Mouse (Mus musculus) kidney, embryonic 15.5 days (tissue): ENCODE measurements around the gene 2010300C02Rik. TPM values are rescaled to one million over a fixed set of nuclear protein-coding genes. Genes with fewer than 3 reads are reported as not detected.
"Not testable (repeated sequence)": the region's sequence is repeated elsewhere in the genome, so short reads cannot be mapped to it uniquely, and the experiment has no call there.

Experiments
- ATAC-seq: fragments of 200-750 bp; cut with Nextera tagmentation; replicated peaks from 2 replicates; pipeline ENCODE4 v1.8.0; 2017; ENCODE audit warnings: moderate TSS enrichment; ENCODE audit not compliant: low FRiP score
- H3K27ac ChIP-seq: fragments of 300-500 bp; sonication (generic); 2 replicates; pipeline ENCODE4 v1.5.1; 2015; ENCODE audit warnings: mild to moderate bottlenecking, inconsistent platforms
- H3K27me3 ChIP-seq: fragments of 300-500 bp; sonication (generic); 2 replicates; pipeline ENCODE4 v1.6.1; 2015; ENCODE audit warnings: inconsistent platforms
- H3K36me3 ChIP-seq: fragments of 300-500 bp; sonication (generic); 2 replicates; pipeline ENCODE4 v1.6.1; 2015; ENCODE audit warnings: inconsistent platforms
- H3K4me1 ChIP-seq: fragments of 300-500 bp; sonication (generic); 2 replicates; pipeline ENCODE4 v1.6.1; 2015; ENCODE audit warnings: inconsistent platforms
- H3K4me2 ChIP-seq: fragments of 300-500 bp; sonication (generic); 2 replicates; pipeline ENCODE4 v1.6.1; 2015; ENCODE audit warnings: moderate library complexity, mild to moderate bottlenecking, inconsistent platforms
- H3K4me3 ChIP-seq: fragments of 300-500 bp; sonication (generic); replicated peaks from 2 replicates; pipeline ENCODE4 v1.5.1; 2015; ENCODE audit warnings: mild to moderate bottlenecking, inconsistent platforms
- H3K9ac ChIP-seq: fragments of 300-500 bp; sonication (generic); 2 replicates; pipeline ENCODE4 v1.6.1; 2015; ENCODE audit warnings: mild to moderate bottlenecking, inconsistent platforms
- H3K9me3 ChIP-seq: fragments of 300-500 bp; sonication (generic); replicated peaks from 2 replicates; pipeline ENCODE4 v1.6.1; 2016; ENCODE audit warnings: inconsistent platforms
- WGBS: fragments of 180-500 bp; shearing (Covaris S2); methylation state at CpG from one replicate; pipeline ENCODE4 v1.1.7; 2015; ENCODE audit warnings: mixed read lengths; 5-methylcytosine and 5-hydroxymethylcytosine counted together
- polyA plus RNA-seq: library from polyadenylated mRNA; unstranded; fragments of >200 nt; fragmentation: Nextera tagmentation; extraction: Ambion mirVana; gene quantifications from 2 replicates; pipeline ENCODE4 v1.2.1, GENCODE M21; 2015

Gene 2010300C02Rik
- polyA plus RNA-seq, 1 experiment from 2014 or later: 2.2 TPM

DNA sequence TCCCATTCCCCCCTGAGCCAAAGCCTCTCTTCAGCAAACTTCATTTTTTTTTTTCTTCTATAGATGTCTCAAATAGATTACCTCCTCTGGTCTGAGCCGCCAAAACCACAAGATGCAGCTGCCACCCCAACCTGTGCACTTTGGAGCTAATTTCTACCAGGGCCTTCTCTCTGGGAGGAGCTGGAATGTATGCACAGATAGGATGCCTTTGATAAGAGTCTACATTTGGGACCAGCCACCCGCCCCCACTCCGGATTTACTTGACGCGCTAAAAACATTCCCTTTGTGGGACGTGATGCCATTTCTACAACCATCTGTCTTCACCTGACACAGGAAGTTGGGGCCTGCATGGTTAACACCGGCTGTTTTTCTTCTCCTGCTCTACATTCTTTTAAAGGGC lies 105.0 kb downstream of the 2010300C02Rik start:
- H3K4me3 ChIP-seq: no peak overlapping the region

DNA sequence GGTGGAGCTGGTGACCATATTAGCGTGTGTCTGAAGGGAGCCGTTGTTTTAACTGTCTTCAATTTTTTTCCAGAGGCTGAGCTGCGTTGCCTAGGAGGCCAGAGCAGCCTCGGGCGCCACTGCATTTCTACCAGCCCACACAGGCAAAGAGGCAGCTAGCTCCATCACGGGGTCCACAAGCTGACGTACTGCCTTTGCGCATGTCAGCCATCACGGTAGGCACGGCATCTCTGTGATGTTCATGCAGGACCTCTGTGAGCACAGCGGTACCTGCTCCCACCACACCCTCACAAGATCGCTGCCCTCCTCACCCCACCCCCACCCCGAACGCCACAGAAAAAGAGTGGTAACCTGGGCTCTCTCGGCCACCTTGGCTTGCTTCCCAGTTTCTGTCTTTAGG lies 105.8 kb downstream of the 2010300C02Rik start:
- Histone ChIP-seq H3K4me2 (no peak overlapping the region), H3K4me3 (no peak overlapping the region), H3K9me3 (no peaks in the 10 kb centered on the region)

More for the DNA sequence above, 105.0 kb downstream of the 2010300C02Rik start:
- no peaks in the 10 kb centered on the region for H3K9me3 ChIP-seq
- ATAC-seq: no peak
- H3K27ac ChIP-seq: no peak overlapping the region
- 33% methylated on average over 7 of the region's 7 CpGs for WGBS
- H3K27me3 ChIP-seq: no peaks in the 10 kb centered on the region
- no peaks in the 10 kb centered on the region for H3K36me3 ChIP-seq
- peaks cover 43% of the 10 kb centered on the region for H3K4me1 ChIP-seq
- H3K4me2 ChIP-seq: no peak overlapping the region
- H3K9ac ChIP-seq: no peak overlapping the region

DNA sequence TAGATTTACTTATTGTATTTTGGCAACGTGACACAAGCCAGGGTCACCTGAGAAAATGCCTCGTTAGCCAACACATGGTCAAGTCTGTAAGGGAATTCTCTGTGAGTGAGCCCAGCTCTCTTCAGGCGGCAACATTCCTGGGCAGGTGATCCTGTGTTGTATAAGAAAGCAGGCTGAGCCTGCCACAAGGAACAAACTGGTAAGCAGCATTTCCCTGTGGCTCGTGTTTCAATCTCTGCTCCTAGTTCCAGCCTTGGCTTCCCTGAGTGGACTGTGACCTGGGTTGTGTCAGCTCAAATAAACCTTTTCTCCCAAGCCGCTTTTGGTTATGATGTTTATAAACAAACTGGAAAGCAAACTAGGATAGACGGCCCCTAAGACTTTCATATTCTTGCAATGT lies 108.9 kb downstream of the 2010300C02Rik start:
- peaks cover 33% of the 10 kb centered on the region for H3K4me1 ChIP-seq
- no peak overlapping the region for H3K27ac ChIP-seq
- no peaks in the 10 kb centered on the region for H3K27me3 ChIP-seq
- H3K4me2 ChIP-seq: no peak overlapping the region
- no peaks in the 10 kb centered on the region for H3K36me3 ChIP-seq
- ATAC-seq: no peak
- no peaks in the 10 kb centered on the region for H3K9me3 ChIP-seq
- no peak overlapping the region for H3K9ac ChIP-seq
- no peak overlapping the region for H3K4me3 ChIP-seq
- 66% methylated on average over 6 of the region's 6 CpGs for WGBS

More for the DNA sequence above, 105.8 kb downstream of the 2010300C02Rik start:
- H3K27ac ChIP-seq: no peak overlapping the region
- no peaks in the 10 kb centered on the region for H3K27me3 ChIP-seq
- WGBS: 66% methylated on average over 15 of the region's 15 CpGs
- ATAC-seq: no peak
- no peaks in the 10 kb centered on the region for H3K36me3 ChIP-seq
- H3K9ac ChIP-seq: no peak overlapping the region
- peaks cover 43% of the 10 kb centered on the region for H3K4me1 ChIP-seq

DNA sequence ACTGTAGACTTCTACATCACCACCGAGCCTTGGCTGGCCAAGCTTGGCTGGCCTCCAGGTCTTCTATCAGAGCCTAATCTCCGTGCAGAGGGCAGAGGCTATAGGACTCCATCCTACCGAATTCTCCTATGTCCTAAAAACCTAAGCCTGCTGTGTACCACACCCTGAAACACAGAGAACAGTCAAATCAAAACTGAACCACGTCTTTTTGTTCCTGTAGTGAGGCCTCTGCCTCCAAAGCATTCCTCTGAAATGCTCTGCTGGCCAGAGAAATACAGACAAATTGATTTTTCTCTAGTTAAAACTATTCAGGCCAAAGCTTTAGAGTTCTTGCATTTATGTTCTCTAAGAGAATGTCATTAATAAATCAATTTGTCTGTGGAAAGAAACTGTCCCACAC lies 109.6 kb downstream of the 2010300C02Rik start:
- WGBS: 55% methylated on average over 4 of the region's 4 CpGs
- no peaks in the 10 kb centered on the region for H3K27me3 ChIP-seq
- ATAC-seq: no peak
- H3K4me3 ChIP-seq: no peak overlapping the region
- no peaks in the 10 kb centered on the region for H3K9me3 ChIP-seq
- no peak overlapping the region for H3K9ac ChIP-seq
- no peak overlapping the region for H3K27ac ChIP-seq
- H3K4me2 ChIP-seq: no peak overlapping the region
- peaks cover 25% of the 10 kb centered on the region for H3K4me1 ChIP-seq
- H3K36me3 ChIP-seq: no peaks in the 10 kb centered on the region

DNA sequence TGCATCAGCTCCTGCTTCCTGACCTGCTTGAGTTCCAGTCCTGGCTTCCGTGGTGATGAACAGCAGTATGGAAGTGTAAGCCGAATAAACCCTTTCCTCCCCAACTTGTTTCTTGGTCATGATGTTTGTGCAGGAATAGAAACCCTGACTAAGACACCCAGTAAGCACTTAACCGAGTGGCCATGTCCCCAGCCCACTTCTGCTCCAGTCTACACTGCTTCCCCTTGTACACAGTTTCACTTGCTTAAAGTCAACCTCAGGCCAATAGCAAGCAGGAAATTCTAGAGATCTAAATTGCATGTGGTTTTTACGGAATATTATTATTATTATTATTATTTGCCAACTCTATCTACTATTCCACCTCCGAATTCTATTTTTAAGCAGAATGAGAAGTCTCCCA lies 114.2 kb downstream of the 2010300C02Rik start:
- not testable (repeated sequence) for H3K36me3 ChIP-seq, ATAC-seq, H3K9ac ChIP-seq, H3K4me3 ChIP-seq, H3K9me3 ChIP-seq, H3K4me1 ChIP-seq, H3K4me2 ChIP-seq, H3K27me3 ChIP-seq, H3K27ac ChIP-seq
- WGBS: 87% methylated on average over 4 of the region's 5 CpGs

DNA sequence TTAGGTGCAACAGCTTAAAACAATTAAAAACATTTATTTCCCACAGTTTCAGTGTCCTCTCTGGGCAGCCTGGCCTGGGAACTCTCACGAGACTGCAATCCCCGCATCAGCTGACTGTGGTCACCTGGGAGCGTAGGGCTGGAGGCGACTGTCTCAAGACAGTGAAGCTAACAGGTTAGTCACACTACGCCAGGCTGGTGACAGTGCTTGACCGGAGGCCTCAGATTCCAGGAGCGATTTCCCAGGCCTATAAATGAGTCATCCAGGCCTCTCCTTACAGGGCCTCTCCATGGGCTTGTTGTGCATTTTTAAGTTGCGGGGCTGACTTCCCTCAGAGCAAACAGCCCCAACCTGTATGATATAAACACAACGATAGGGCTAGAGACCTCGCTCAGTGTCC lies 116.7 kb downstream of the 2010300C02Rik start:
- Histone ChIP-seq H3K4me3 (no peak overlapping the region), H3K27ac (no peak overlapping the region), H3K9me3 (no peaks in the 10 kb centered on the region), H3K4me1 (no peaks in the 10 kb centered on the region), H3K9ac (no peak overlapping the region), H3K4me2 (no peak overlapping the region), H3K36me3 (no peaks in the 10 kb centered on the region), H3K27me3 (no peaks in the 10 kb centered on the region)
- 89% methylated on average over 10 of the region's 10 CpGs for WGBS
- no peak for ATAC-seq

DNA sequence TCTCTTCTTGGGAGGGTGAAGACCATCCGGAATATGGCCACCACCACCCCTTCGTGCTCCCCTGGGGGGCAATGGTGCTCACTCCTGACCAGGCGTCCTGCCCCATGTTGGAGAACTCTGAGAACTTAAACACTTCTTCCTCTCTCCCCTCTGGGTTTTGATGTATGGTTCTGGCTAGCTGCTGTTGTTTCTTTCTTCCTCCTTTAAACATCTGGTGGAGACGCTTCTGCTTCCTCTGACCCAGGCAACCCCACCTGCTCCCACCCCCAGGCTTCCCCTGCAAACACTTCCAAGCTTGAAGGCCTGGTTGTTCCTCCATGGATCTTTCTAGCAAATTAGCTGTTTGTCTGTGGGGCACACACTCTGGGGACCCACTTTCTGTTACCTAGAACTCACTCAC lies 117.6 kb downstream of the 2010300C02Rik start:
- Histone ChIP-seq H3K9ac (no peak overlapping the region), H3K4me2 (no peak overlapping the region), H3K4me1 (no peaks in the 10 kb centered on the region), H3K36me3 (no peaks in the 10 kb centered on the region), H3K9me3 (no peaks in the 10 kb centered on the region), H3K27ac (no peak overlapping the region), H3K27me3 (no peaks in the 10 kb centered on the region), H3K4me3 (no peak overlapping the region)
- 85% methylated on average over 4 of the region's 4 CpGs for WGBS
- no peak for ATAC-seq

DNA sequence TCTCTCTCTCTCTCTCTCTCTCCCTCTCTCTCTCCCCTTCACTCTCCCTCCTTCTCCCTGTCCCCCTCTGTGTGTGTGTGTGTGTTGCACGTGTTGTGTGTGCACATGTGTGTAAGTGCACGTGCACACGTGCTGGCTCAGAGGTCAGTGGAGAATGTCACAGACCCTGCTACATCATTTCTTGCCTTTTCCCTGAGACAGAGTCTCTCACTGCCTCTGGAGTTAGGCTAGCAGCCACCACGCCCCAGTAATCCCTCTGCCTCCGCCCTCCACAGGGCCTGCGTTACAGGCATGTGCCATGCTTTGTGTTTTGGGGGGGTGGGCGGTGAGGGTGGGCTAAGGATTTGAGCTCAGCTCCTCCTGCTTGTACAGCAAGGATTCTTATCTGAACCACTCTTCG lies 118.4 kb downstream of the 2010300C02Rik start:
- WGBS: 89% methylated on average over 8 of the region's 8 CpGs
- Histone ChIP-seq H3K4me2 (no peak overlapping the region), H3K36me3 (no peaks in the 10 kb centered on the region), H3K4me3 (no peak overlapping the region), H3K9ac (no peak overlapping the region), H3K27me3 (no peaks in the 10 kb centered on the region), H3K4me1 (no peaks in the 10 kb centered on the region), H3K27ac (no peak overlapping the region), H3K9me3 (no peaks in the 10 kb centered on the region)
- ATAC-seq: no peak

DNA sequence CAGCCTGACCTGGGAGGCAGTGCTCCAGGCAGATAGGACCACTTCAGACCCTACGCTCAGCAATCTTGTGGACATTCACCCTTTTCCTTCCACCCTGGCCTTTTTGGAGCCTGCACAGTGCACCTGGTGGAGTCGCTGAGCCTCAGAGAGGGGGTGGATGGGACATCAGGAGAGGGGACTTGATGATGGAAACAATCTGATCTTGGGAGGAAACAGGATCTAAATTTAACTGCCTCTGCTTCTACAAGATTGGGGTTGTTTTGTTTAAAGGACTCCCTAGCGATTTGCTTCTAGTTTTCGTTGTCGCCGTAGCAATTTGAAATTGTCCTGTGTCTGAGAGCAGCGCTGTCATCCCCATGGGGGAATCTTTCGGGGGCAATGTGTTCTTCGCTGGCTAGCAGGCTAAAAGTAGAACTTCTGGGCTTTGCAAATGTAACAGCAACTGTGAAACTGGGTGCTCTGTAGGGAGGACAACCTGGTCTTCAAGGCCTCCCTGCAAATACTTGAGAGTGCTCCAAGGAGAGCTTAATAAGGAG lies 119.2 kb downstream of the 2010300C02Rik start:
- Histone ChIP-seq H3K4me2 (no peak overlapping the region), H3K27ac (no peak overlapping the region), H3K4me1 (no peaks in the 10 kb centered on the region), H3K9me3 (no peaks in the 10 kb centered on the region), H3K9ac (no peak overlapping the region), H3K4me3 (no peak overlapping the region), H3K36me3 (no peaks in the 10 kb centered on the region), H3K27me3 (no peaks in the 10 kb centered on the region)
- 58% methylated on average over 9 of the region's 9 CpGs for WGBS
- no peak for ATAC-seq

DNA sequence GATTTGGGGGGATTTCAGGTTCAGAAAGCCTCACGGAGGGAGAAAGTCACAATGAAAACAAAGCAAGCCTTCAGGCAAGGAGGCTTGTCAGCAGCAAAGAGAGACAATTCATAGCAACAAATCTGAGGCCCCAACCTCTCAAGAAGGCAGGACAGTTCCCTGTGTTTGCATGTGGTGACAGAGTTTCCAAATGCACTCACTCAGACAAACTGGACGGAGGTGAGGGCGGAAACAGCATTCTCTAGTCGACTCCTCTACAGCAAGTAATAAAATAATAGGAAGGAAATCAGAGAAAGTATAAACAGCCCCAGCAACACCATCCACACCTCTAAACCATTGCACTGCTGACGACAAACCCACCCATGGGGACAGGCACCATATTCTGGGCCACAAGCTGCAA lies 120.9 kb downstream of the 2010300C02Rik start:
- no peak overlapping the region for H3K4me2 ChIP-seq
- WGBS: 67% methylated on average over 5 of the region's 5 CpGs
- H3K27ac ChIP-seq: no peak overlapping the region
- H3K9me3 ChIP-seq: no peaks in the 10 kb centered on the region
- H3K4me3 ChIP-seq: no peak overlapping the region
- H3K27me3 ChIP-seq: no peaks in the 10 kb centered on the region
- no peaks in the 10 kb centered on the region for H3K4me1 ChIP-seq
- no peak overlapping the region for H3K9ac ChIP-seq
- no peaks in the 10 kb centered on the region for H3K36me3 ChIP-seq
- ATAC-seq: no peak

DNA sequence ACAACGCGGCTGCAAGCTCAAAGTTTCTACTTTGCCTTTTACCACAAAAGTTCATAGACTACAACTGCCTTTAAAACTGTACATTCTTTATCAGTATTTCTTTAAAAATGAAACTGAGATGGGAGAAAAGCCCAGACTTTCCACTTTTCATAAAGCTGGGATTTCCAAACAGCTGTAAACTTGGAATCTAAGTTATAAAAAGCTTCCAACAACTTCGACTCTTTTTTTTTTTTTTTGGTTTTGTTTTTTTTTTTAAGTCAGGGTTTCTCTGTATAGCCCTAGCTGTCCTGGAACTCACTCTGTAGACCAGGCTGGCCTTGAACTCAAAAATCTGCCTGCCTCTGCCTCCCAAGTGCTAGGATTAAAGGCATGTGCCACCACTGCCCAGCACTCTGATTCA lies 125.1 kb downstream of the 2010300C02Rik start:
- not testable (repeated sequence) for H3K4me3 ChIP-seq, H3K36me3 ChIP-seq, ATAC-seq, H3K27me3 ChIP-seq, H3K4me2 ChIP-seq, H3K27ac ChIP-seq, H3K4me1 ChIP-seq, H3K9me3 ChIP-seq, H3K9ac ChIP-seq
- 84% methylated on average over 3 of the region's 3 CpGs for WGBS

DNA sequence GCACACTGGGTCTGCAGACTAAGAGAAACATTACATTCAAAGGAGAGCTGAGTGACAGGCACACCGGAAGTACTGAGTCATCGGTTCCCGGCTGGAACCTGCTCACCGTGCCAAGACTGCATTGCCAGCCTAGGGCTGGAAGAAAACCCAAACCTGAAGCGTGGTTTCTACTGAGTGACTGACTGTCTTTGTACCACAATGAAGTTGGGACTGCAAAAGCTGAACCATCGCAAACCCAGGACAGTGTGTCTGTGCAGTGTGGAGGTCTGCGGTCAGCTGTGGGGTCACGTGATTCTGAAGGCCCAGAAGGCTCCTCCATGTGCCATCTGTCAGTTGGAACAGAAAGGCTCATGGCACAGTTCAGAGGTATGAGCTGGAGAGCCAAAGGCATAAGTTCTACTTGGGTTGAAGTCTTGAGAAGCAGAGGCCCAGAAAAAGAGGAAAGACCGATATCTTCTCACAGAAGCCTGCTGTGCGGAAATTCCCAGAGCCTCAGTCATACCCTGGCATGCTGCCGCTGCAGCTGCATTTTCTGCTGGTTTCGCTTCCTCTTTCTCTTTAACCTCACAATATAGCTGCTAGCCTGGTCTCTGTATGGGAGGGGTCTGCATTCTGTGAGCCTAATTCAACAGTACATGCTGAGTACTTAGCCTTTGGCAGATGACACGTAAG lies 133.9 kb downstream of the 2010300C02Rik start:
- WGBS: 84% methylated on average over 13 of the region's 13 CpGs
- no peak overlapping the region for H3K4me2 ChIP-seq
- no peaks in the 10 kb centered on the region for H3K36me3 ChIP-seq
- H3K4me3 ChIP-seq: no peak overlapping the region
- no peaks in the 10 kb centered on the region for H3K4me1 ChIP-seq
- H3K9ac ChIP-seq: no peak overlapping the region
- H3K9me3 ChIP-seq: no peaks in the 10 kb centered on the region
- no peaks in the 10 kb centered on the region for H3K27me3 ChIP-seq
- no peak for ATAC-seq
- no peak overlapping the region for H3K27ac ChIP-seq
